ENCODE assay signal across 15 mouse cellular contexts in genomic region chr2:22066535-22066934, GRCm38 (mm10).
DNase-seq lines count a peak whose midpoint lies in the region; ATAC-seq lines count a peak whose summit lies in the region.
"Had no signal": no experiment of that assay in that cellular context is flagged by ENCODE, and none has a peak within 500 bp of the region (broad histone marks: within the 10 kb centered on the region; RNA-seq: fewer than 3 reads in every experiment).

No protein-coding gene starts in this region.

- peak; percentile 5 for DNase-seq in cerebellum, adult 18-20 months
- no peak for DNase-seq in cerebellum, adult 11 months
- peak; percentile 26 for DNase-seq in hindbrain, embryonic 11.5 days (ENCODE audit: low spot score)
- no peak for DNase-seq in hindbrain, embryonic 10.5 days (ENCODE audit: low spot score)
- DNase-seq in hindbrain, embryonic 14.5 days (ENCODE audit: low spot score) = peak; percentile 30
- no peak for DNase-seq in urinary bladder, adult 18-20 months (ENCODE audit: low spot score in 2 of 2)
- DNase-seq in layer of hippocampus, adult 8-10 months (ENCODE audit: low spot score in 2 of 2) = no peak
- DNase-seq: gastrocnemius, adult 2 months; heart, adult 18-20 months; kidney, postnatal 4 days had no signal

- no peaks in the 10 kb centered on the region for H3K27me3 ChIP-seq in hindbrain, embryonic 11.5 days (ENCODE audit: control insufficient read depth, insufficient read depth, low read length)
- H3K27me3 ChIP-seq in hindbrain, embryonic 10.5 days (ENCODE audit: insufficient read depth, poor library complexity, severe bottlenecking) = no peaks in the 10 kb centered on the region
- no peaks in the 10 kb centered on the region for H3K27me3 ChIP-seq in hindbrain, embryonic 14.5 days (ENCODE audit: control insufficient read depth, insufficient read depth, low read length)
- no peaks in the 10 kb centered on the region for H3K27me3 ChIP-seq in neural tube, embryonic 15.5 days (replicated peaks)
- H3K27me3 ChIP-seq: CH12.LX; limb, embryonic 12.5 days; liver, embryonic 15.5 days had no signal

- H3K4me1 ChIP-seq in hindbrain, embryonic 11.5 days (replicated peaks; ENCODE audit: control insufficient read depth, insufficient read depth, low read length) = no peaks in the 10 kb centered on the region
- H3K4me1 ChIP-seq in hindbrain, embryonic 10.5 days (replicated peaks) = no peaks in the 10 kb centered on the region
- H3K4me1 ChIP-seq in hindbrain, embryonic 14.5 days (replicated peaks; ENCODE audit: control insufficient read depth, insufficient read depth, low read length) = no peaks in the 10 kb centered on the region
- H3K4me1 ChIP-seq in neural tube, embryonic 15.5 days = no peaks in the 10 kb centered on the region
- H3K4me1 ChIP-seq: limb, embryonic 12.5 days; liver, embryonic 15.5 days had no signal

- H3K9ac ChIP-seq in hindbrain, embryonic 11.5 days (ENCODE audit: low read depth, low read length) = no peak overlapping the region
- H3K9ac ChIP-seq in hindbrain, embryonic 14.5 days = no peak overlapping the region
- no peak overlapping the region for H3K9ac ChIP-seq in neural tube, embryonic 15.5 days (replicated peaks)
- H3K9ac ChIP-seq: limb, embryonic 12.5 days; liver, embryonic 15.5 days had no signal

- 59% methylated on average over 5 of the region's 5 CpGs for WGBS in hindbrain, embryonic 11.5 days
- 75% methylated on average over 5 of the region's 5 CpGs for WGBS in hindbrain, embryonic 10.5 days
- WGBS in hindbrain, embryonic 14.5 days = 56% methylated on average over 5 of the region's 5 CpGs
- 40% methylated on average over 5 of the region's 5 CpGs for WGBS in neural tube, embryonic 15.5 days

- no peak overlapping the region for H3K4me2 ChIP-seq in hindbrain, embryonic 11.5 days (replicated peaks; ENCODE audit: low read depth, low read length)
- no peak overlapping the region for H3K4me2 ChIP-seq in hindbrain, embryonic 14.5 days (replicated peaks)
- H3K4me2 ChIP-seq in neural tube, embryonic 15.5 days = no peak overlapping the region
- H3K4me2 ChIP-seq: limb, embryonic 12.5 days; liver, embryonic 15.5 days had no signal

- H3K36me3 ChIP-seq in hindbrain, embryonic 11.5 days (ENCODE audit: control insufficient read depth, insufficient read depth, low read length) = no peaks in the 10 kb centered on the region
- no peaks in the 10 kb centered on the region for H3K36me3 ChIP-seq in hindbrain, embryonic 10.5 days
- no peaks in the 10 kb centered on the region for H3K36me3 ChIP-seq in hindbrain, embryonic 14.5 days (replicated peaks; ENCODE audit: control insufficient read depth, insufficient read depth)
- no peaks in the 10 kb centered on the region for H3K36me3 ChIP-seq in neural tube, embryonic 15.5 days
- H3K36me3 ChIP-seq: limb, embryonic 12.5 days; liver, embryonic 15.5 days had no signal

- no peak overlapping the region for H3K4me3 ChIP-seq in hindbrain, embryonic 11.5 days (ENCODE audit: low read depth, low read length)
- no peak overlapping the region for H3K4me3 ChIP-seq in hindbrain, embryonic 10.5 days
- H3K4me3 ChIP-seq in hindbrain, embryonic 14.5 days (replicated peaks; ENCODE audit: low read length) = no peak overlapping the region
- H3K4me3 ChIP-seq in neural tube, embryonic 15.5 days (replicated peaks) = no peak overlapping the region
- H3K4me3 ChIP-seq: erythroblast, embryonic 14.5 days; gastrocnemius, adult 2 months; limb, embryonic 12.5 days; liver, embryonic 15.5 days had no signal

- H3K9me3 ChIP-seq in hindbrain, embryonic 11.5 days (ENCODE audit: control insufficient read depth, low read length) = no peaks in the 10 kb centered on the region
- H3K9me3 ChIP-seq in hindbrain, embryonic 10.5 days = no peaks in the 10 kb centered on the region
- H3K9me3 ChIP-seq in hindbrain, embryonic 14.5 days (ENCODE audit: control insufficient read depth, low read length) = no peaks in the 10 kb centered on the region
- H3K9me3 ChIP-seq in neural tube, embryonic 15.5 days (replicated peaks) = no peaks in the 10 kb centered on the region
- H3K9me3 ChIP-seq: limb, embryonic 12.5 days; liver, embryonic 15.5 days had no signal

- H3K27ac ChIP-seq in hindbrain, embryonic 11.5 days (ENCODE audit: low read depth, low read length) = no peak overlapping the region
- no peak overlapping the region for H3K27ac ChIP-seq in hindbrain, embryonic 10.5 days
- H3K27ac ChIP-seq in hindbrain, embryonic 14.5 days = 0 out of 2 replicates have a peak overlapping the region, but pooled peaks have one; percentile 14
- peak overlapping the region; percentile 29; the same call in 1 of the 2 replicates for H3K27ac ChIP-seq in neural tube, embryonic 15.5 days (replicated peaks)
- H3K27ac ChIP-seq: gastrocnemius, adult 2 months; limb, embryonic 12.5 days; liver, embryonic 15.5 days had no signal

- peak; percentile 79 for ATAC-seq in hindbrain, embryonic 11.5 days (ENCODE audit: low FRiP score)
- ATAC-seq in hindbrain, embryonic 14.5 days (ENCODE audit: low FRiP score) = peak; percentile 72
- ATAC-seq in neural tube, embryonic 15.5 days (ENCODE audit: low FRiP score) = peak; percentile 50

Comparison
In these comparisons a context has a peak if more than half of its experiments do, and no peak if none do; other contexts are left out.
1. DNase-seq: peak in cerebellum, adult 18-20 months (2 of 2), hindbrain, embryonic 11.5 days (single experiment) and hindbrain, embryonic 14.5 days (single experiment); none in cerebellum, adult 11 months (single experiment), hindbrain, embryonic 10.5 days (single experiment), urinary bladder, adult 18-20 months (0 of 2) and layer of hippocampus, adult 8-10 months (0 of 2).
2. H3K27ac ChIP-seq: peak in hindbrain, embryonic 14.5 days (single experiment) and neural tube, embryonic 15.5 days (single experiment); none in hindbrain, embryonic 11.5 days (single experiment) and hindbrain, embryonic 10.5 days (single experiment).
3. Peak in every context shown above with its lines, with median percentiles within 50 percentile points of each other: ATAC-seq.